Mouse (Mus musculus): ENCODE results near the gene Creg1.

The Creg1 gene

DNA sequence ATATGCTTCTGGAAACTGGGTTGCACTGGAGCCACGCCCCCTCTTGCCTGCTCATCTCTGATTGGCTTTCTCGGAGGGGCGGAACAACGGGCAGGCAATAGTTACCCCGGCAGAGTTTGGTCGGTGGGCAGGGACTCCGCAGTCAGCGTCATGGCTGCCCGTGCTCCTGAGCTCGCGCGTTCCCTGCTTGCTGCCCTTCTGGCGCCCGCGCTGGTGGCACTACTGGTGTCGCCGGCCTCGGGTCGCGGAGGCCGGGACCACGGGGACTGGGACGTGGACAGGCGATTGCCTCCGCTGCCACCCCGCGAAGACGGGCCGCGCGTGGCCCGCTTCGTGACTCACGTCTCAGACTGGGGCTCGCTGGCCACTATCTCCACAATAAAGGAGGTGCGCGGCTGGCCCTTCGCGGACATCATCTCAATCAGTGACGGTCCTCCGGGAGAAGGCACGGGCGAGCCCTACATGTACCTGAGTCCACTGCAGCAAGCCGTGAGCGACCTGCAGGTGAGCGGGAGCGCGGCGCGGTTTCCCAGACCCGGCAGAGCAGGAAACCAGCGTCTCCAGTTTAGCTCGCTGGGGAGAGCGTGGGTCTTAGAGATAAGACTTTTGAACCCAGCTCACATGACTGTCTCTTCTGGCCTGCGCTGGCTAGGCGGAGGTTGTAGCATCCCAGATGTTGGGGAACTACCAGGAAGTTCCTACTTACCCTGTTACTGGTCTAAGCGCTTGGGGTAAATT lies at the start of gene Creg1:
Creg1 (plus strand) TSS at position 112 of the 738 bp plus-strand sequence.
- DNase-seq (ENCODE audit: low spot score in 2 of 2) = peak; percentile 85 to 91

DNA sequence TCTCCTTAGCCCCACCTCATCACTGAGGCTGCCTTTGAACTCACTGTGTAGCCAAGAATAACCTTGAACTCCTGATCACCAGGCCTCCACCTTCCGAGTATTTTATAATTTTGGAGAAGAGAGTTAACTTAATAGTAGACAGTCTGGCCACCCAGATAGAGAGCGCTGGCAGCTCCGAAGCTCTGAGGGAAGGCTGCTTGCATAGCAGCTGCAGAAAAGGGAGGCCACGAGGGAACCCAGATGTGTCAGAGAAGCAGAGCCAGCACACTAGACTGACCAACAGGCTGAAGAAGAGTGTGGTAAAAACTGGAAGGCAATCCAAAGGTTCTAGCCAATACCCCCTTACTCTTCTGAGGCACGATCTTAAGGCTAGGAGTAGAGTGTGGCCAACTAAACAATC lies 49.7 kb upstream of the Creg1 start:
- no peak for DNase-seq (ENCODE audit: low spot score in 2 of 2)

- DNase-seq (ENCODE audit: low spot score in 2 of 2) = no peak
Measured at GRCm38 (mm10) chr1:165716426-165716825, 47.1 kb upstream of the Creg1 start.

- DNase-seq (ENCODE audit: low spot score in 2 of 2) = no peak
Measured at GRCm38 (mm10) chr1:165717711-165718542, 45.6 kb upstream of the Creg1 start.

- DNase-seq (ENCODE audit: low spot score in 2 of 2) = no peak
Measured at GRCm38 (mm10) chr1:165718543-165719105, 44.9 kb upstream of the Creg1 start.

DNA sequence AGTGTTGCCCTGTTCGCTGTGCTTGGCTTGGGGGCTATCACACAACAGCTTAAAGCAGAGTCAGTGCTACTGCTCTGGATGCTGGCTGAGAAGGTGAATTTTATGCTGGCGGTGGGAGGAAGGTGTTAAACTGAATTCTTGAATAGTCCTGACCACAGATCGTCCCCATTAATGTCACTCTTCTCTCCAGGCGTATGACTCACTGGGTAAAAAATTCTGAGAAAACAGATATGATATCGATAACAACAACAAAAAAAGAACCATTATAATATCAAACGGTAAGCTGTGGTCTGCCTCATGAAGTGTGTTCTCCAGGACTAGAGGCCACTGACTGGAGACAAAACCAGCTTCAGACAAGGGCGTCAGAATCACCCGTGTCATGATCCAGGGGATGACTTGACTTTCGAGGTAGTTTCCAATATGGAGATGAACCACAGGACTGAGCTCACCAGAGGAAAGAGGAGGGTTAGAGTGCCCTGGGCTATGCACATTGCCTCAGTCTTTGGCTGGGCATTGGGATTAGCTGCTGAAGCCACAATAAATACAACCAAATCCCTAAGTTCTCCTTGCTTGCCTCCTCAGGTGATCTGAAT lies 40.9 kb upstream of the Creg1 start:
- no peak for DNase-seq (ENCODE audit: low spot score in 2 of 2)

- no peak for DNase-seq (ENCODE audit: low spot score in 2 of 2)
Measured at GRCm38 (mm10) chr1:165724219-165725033, 39.1 kb upstream of the Creg1 start.

GRCm38 (mm10) chr1:165725039-165725644 lies 38.4 kb upstream of the Creg1 start:
- no peak for DNase-seq (ENCODE audit: low spot score in 2 of 2)

DNA sequence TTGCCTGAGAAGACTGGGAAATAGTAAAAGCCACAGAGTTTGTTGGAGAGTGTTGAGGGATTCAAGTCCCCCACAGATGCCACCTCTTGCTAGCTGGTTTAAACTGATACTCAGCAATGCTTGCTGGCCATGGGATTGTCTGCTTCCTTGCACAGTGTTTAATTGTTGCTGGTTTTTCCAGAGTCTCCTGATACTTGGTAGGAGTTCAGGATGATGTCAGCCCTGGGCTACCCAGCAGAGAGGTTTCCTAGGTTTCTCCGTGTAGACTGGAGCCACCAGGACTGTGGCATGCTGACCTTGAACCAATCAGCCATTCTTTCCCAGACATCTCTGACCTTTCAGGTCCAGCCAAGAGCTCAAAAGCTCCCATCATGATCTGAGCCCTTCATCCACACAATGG lies 36.6 kb upstream of the Creg1 start:
- DNase-seq (ENCODE audit: low spot score in 2 of 2) = no peak

GRCm38 (mm10) chr1:165728057-165728639 lies 35.4 kb upstream of the Creg1 start:
- DNase-seq (ENCODE audit: low spot score in 2 of 2) = no peak

DNA sequence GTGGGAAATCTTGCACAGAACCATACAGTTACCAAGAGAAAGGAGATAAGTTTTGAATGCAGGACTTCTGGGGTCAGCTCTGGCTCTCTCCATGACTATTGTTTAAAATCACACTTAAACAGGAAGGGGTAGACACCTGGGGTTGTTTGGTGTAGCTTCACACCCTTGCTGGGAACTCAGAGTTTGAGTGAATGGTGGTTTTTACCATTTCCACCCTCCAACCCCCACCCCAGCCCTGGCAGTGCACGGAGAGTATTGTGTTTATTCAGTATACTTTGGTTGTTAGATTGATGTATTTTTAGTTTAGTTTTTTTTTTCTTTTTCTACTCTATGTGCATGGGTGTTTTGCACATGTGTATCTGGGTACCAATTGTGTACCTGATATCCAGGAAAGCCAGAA lies 33.4 kb upstream of the Creg1 start:
- no peak for DNase-seq (ENCODE audit: low spot score in 2 of 2)

GRCm38 (mm10) chr1:165731553-165731952 lies 32.0 kb upstream of the Creg1 start:
- no peak for DNase-seq (ENCODE audit: low spot score in 2 of 2)

- no peak for DNase-seq (ENCODE audit: low spot score in 2 of 2)
Measured at GRCm38 (mm10) chr1:165734840-165735239, 28.7 kb upstream of the Creg1 start.

DNA sequence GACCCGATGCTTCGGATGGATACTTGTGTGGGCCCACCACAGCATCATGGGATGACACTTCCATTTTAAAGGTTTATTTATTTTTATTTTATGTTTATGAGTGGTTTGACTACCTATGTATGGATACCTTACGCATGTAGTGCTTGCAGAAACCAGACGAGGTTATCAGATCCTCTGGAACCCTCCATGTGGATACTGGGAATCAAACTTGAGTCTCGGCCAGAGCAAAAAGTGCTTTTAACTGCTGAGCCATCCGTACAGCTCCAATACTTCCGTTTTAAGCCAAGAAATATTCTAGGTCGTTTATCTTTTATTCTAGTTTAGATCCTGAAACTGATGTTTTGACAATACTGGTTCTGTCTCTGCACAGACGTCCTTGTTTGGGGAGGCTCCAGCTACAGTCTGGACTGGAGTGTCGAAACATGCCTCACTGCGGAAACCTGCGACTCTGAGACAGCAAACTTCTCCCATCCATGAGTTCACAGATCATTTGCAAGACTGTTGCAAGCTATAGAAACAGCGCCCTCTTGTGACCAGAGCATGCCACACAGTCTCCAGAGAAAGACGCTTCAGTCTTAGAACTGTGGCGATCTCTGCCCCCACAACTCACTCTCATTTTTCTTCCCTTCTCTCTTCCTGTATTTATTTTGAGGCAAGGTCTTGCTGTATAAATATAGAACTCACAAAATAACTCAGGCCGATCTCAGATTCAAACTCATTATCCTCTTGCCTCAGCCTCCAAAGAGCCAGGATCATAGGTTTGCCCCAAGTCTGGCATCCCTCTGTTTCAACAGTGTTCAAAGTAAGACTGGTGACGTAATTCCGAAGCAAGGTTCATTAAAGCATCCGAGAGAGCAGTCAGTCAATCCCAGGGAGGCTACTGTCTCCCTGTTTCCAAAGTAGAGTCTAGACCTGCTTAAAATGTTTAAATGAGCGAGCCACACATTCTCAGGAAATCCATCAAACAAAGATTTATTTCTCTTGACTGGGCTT lies 27.4 kb upstream of the Creg1 start:
- DNase-seq (ENCODE audit: low spot score in 2 of 2) = peak; percentile 75 to 78

GRCm38 (mm10) chr1:165737451-165737850 lies 26.1 kb upstream of the Creg1 start:
- no peak for DNase-seq (ENCODE audit: low spot score in 2 of 2)

- no peak for DNase-seq (ENCODE audit: low spot score in 2 of 2)
Measured at GRCm38 (mm10) chr1:165737867-165738266, 25.7 kb upstream of the Creg1 start.

- no peak for DNase-seq (ENCODE audit: low spot score in 2 of 2)
Measured at GRCm38 (mm10) chr1:165738985-165739384, 24.6 kb upstream of the Creg1 start.

- no peak for DNase-seq (ENCODE audit: low spot score in 2 of 2)
Measured at GRCm38 (mm10) chr1:165741989-165742388, 21.6 kb upstream of the Creg1 start.

DNA sequence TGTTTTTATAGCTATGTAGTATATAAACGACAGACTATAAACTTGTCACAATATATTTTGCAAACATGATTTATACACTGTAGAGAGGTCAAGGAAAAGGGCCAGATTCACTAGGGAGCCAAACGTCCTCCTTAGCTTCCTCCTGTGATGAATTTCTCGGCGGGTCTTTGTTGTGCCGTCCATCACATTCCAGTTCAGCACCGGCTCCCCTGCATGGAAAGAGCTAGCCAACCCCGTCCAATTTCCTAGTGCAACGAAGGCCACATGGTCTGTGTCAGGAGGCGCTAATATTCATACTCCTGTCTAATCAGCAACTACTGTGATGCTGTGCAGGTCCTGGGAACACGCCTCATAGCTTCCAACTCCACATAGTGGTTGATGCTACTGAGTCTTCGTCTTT lies 15.5 kb upstream of the Creg1 start:
- no peak for DNase-seq (ENCODE audit: low spot score in 2 of 2)
